Mouse (Mus musculus) forebrain, embryonic 16.5 days (tissue): ENCODE results near the gene Ets1. TPM values are rescaled to one million over a fixed set of nuclear protein-coding genes. Genes with fewer than 3 reads are reported as not detected.

Source experiments
- ATAC-seq: fragments of 200-750 bp; cut with Nextera tagmentation; 2 replicates; pipeline ENCODE4 v1.8.0; 2017; ENCODE audit warnings: mild to moderate bottlenecking, moderate library complexity
- H3K27ac ChIP-seq: fragments of 300-500 bp; sonication (generic); 2 replicates; pipeline ENCODE4 v1.5.1; 2014; ENCODE audit warnings: low read length, control low read depth
- H3K27me3 ChIP-seq: fragments of 300-500 bp; sonication (generic); replicated peaks from 2 replicates; pipeline ENCODE4 v1.6.1; 2014; ENCODE audit warnings: low read length; ENCODE audit not compliant: control insufficient read depth, insufficient read depth
- H3K36me3 ChIP-seq: fragments of 300-500 bp; sonication (generic); 2 replicates; pipeline ENCODE4 v1.6.1; 2014; ENCODE audit not compliant: control insufficient read depth, insufficient read depth
- H3K4me1 ChIP-seq: fragments of 300-500 bp; sonication (generic); replicated peaks from 2 replicates; pipeline ENCODE4 v1.6.1; 2014; ENCODE audit warnings: low read length; ENCODE audit not compliant: control insufficient read depth, insufficient read depth
- H3K4me2 ChIP-seq: fragments of 300-500 bp; sonication (generic); 2 replicates; pipeline ENCODE4 v1.6.1; 2014; ENCODE audit warnings: mild to moderate bottlenecking, low read length, control low read depth
- H3K4me3 ChIP-seq: fragments of 300-500 bp; sonication (generic); replicated peaks from 2 replicates; pipeline ENCODE4 v1.5.1; 2014; ENCODE audit warnings: mild to moderate bottlenecking, low read length, control low read depth
- H3K9ac ChIP-seq: fragments of 300-500 bp; sonication (generic); replicated peaks from 2 replicates; pipeline ENCODE4 v1.6.1; 2014; ENCODE audit warnings: low read depth, low read length, control low read depth
- H3K9me3 ChIP-seq: fragments of 300-500 bp; sonication (generic); 2 replicates; pipeline ENCODE4 v1.6.1; 2016; ENCODE audit warnings: low read length; ENCODE audit not compliant: control insufficient read depth
- WGBS: fragments of 180-500 bp; shearing (Covaris S2); extraction: QIAGEN DNeasy Blood & Tissue Kit; methylation state at CpG from one replicate; pipeline ENCODE4 v1.1.7; 2014; 5-methylcytosine and 5-hydroxymethylcytosine counted together
- polyA plus RNA-seq: library from polyadenylated mRNA; unstranded; fragments of >200 nt; fragmentation: Nextera tagmentation; extraction: Ambion mirVana; gene quantifications from 2 replicates; pipeline ENCODE4 v1.2.1, GENCODE M21; 2015

The Ets1 gene
- polyA plus RNA-seq, 1 experiment from 2014 or later: 21.3 TPM

- no peaks in the 10 kb centered on the region for H3K27me3 ChIP-seq
- H3K9ac ChIP-seq: no peak overlapping the region
- no peak for ATAC-seq
- H3K36me3 ChIP-seq: no peaks in the 10 kb centered on the region
- H3K4me1 ChIP-seq: no peaks in the 10 kb centered on the region
- H3K4me2 ChIP-seq: no peak overlapping the region
- H3K4me3 ChIP-seq: no peak overlapping the region
- no peak overlapping the region for H3K27ac ChIP-seq
- no peaks in the 10 kb centered on the region for H3K9me3 ChIP-seq
- 91% methylated on average over 5 of the region's 5 CpGs for WGBS
Observed at GRCm38 (mm10) chr9:32601953-32602352, 34.1 kb upstream of the Ets1 start.

- H3K4me2 ChIP-seq: no peak overlapping the region
- H3K4me3 ChIP-seq: no peak overlapping the region
- H3K4me1 ChIP-seq: no peaks in the 10 kb centered on the region
- H3K9ac ChIP-seq: no peak overlapping the region
- H3K36me3 ChIP-seq: no peaks in the 10 kb centered on the region
- H3K27me3 ChIP-seq: no peaks in the 10 kb centered on the region
- H3K9me3 ChIP-seq: no peaks in the 10 kb centered on the region
- WGBS: 88% methylated on average over 7 of the region's 7 CpGs
- no peak overlapping the region for H3K27ac ChIP-seq
- no peak for ATAC-seq
Observed at GRCm38 (mm10) chr9:32603097-32603496, 32.9 kb upstream of the Ets1 start.

GRCm38 (mm10) chr9:32607218-32607617, 28.8 kb upstream of the Ets1 start:
- H3K9me3 ChIP-seq: no peaks in the 10 kb centered on the region
- H3K4me3 ChIP-seq: no peak overlapping the region
- 28% methylated on average over 7 of the region's 7 CpGs for WGBS
- H3K4me1 ChIP-seq: no peaks in the 10 kb centered on the region
- H3K4me2 ChIP-seq: no peak overlapping the region
- no peak overlapping the region for H3K27ac ChIP-seq
- ATAC-seq: no peak
- no peak overlapping the region for H3K9ac ChIP-seq
- H3K36me3 ChIP-seq: no peaks in the 10 kb centered on the region
- H3K27me3 ChIP-seq: no peaks in the 10 kb centered on the region

GRCm38 (mm10) chr9:32608831-32609610, 27.0 kb upstream of the Ets1 start:
- Histone ChIP-seq H3K4me3 (no peak overlapping the region), H3K27me3 (no peaks in the 10 kb centered on the region), H3K4me1 (no peaks in the 10 kb centered on the region), H3K36me3 (no peaks in the 10 kb centered on the region), H3K27ac (no peak overlapping the region), H3K4me2 (no peak overlapping the region), H3K9ac (no peak overlapping the region), H3K9me3 (no peaks in the 10 kb centered on the region)
- WGBS: 91% methylated on average over 10 of the region's 10 CpGs
- ATAC-seq: no peak

GRCm38 (mm10) chr9:32610218-32610617, 25.8 kb upstream of the Ets1 start:
- 84% methylated on average over 8 of the region's 8 CpGs for WGBS
- Histone ChIP-seq H3K9me3 (no peaks in the 10 kb centered on the region), H3K4me3 (no peak overlapping the region), H3K27me3 (no peaks in the 10 kb centered on the region), H3K9ac (no peak overlapping the region), H3K27ac (no peak overlapping the region), H3K36me3 (no peaks in the 10 kb centered on the region), H3K4me1 (no peaks in the 10 kb centered on the region), H3K4me2 (no peak overlapping the region)
- ATAC-seq: no peak

- WGBS: 79% methylated on average over 4 of the region's 4 CpGs
- Histone ChIP-seq H3K4me2 (no peak overlapping the region), H3K9me3 (no peaks in the 10 kb centered on the region), H3K9ac (no peak overlapping the region), H3K27ac (no peak overlapping the region), H3K36me3 (no peaks in the 10 kb centered on the region), H3K27me3 (no peaks in the 10 kb centered on the region), H3K4me3 (no peak overlapping the region), H3K4me1 (no peaks in the 10 kb centered on the region)
- no peak for ATAC-seq
Observed at GRCm38 (mm10) chr9:32610631-32611030, 25.4 kb upstream of the Ets1 start.

- Histone ChIP-seq H3K4me2 (no peak overlapping the region), H3K36me3 (no peaks in the 10 kb centered on the region), H3K4me3 (no peak overlapping the region), H3K27ac (no peak overlapping the region), H3K27me3 (no peaks in the 10 kb centered on the region), H3K9me3 (no peaks in the 10 kb centered on the region), H3K4me1 (0 out of 2 replicates have a peak, but pooled peaks cover 3% of the 10 kb centered on the region), H3K9ac (no peak overlapping the region)
- 87% methylated on average over 4 of the region's 4 CpGs for WGBS
- ATAC-seq: no peak
Observed at GRCm38 (mm10) chr9:32611340-32611739, 24.7 kb upstream of the Ets1 start.

- no peaks in the 10 kb centered on the region for H3K36me3 ChIP-seq
- ATAC-seq: no peak
- H3K4me1 ChIP-seq: 0 out of 2 replicates have a peak, but pooled peaks cover 3% of the 10 kb centered on the region
- 87% methylated on average over 5 of the region's 5 CpGs for WGBS
- no peaks in the 10 kb centered on the region for H3K9me3 ChIP-seq
- no peak overlapping the region for H3K4me3 ChIP-seq
- no peak overlapping the region for H3K9ac ChIP-seq
- H3K27me3 ChIP-seq: no peaks in the 10 kb centered on the region
- H3K4me2 ChIP-seq: no peak overlapping the region
- no peak overlapping the region for H3K27ac ChIP-seq
Observed at GRCm38 (mm10) chr9:32612426-32612825, 23.6 kb upstream of the Ets1 start.

GRCm38 (mm10) chr9:32612861-32613421, 23.1 kb upstream of the Ets1 start:
- Histone ChIP-seq H3K4me2 (no peak overlapping the region), H3K4me3 (no peak overlapping the region), H3K9me3 (no peaks in the 10 kb centered on the region), H3K9ac (no peak overlapping the region), H3K36me3 (no peaks in the 10 kb centered on the region), H3K4me1 (0 out of 2 replicates have a peak, but pooled peaks cover 3% of the 10 kb centered on the region), H3K27ac (no peak overlapping the region), H3K27me3 (no peaks in the 10 kb centered on the region)
- no peak for ATAC-seq
- 69% methylated on average over 6 of the region's 6 CpGs for WGBS
